Mouse (Mus musculus) ovary, postnatal 14 days (tissue): ENCODE results near the gene Gtf2ird1.
"Not testable (repeated sequence)": the region's sequence is repeated elsewhere in the genome, so short reads cannot be mapped to it uniquely, and the experiment has no call there.

ENCODE experiments used
- DNase-seq: peaks from one replicate; pipeline ENCODE4 v3.0.0; 2022; ENCODE audit warnings: low spot score

Gtf2ird1 gene

GRCm38 (mm10) chr5:134344076-134344475, 112.4 kb downstream of the Gtf2ird1 start:
- no peak for DNase-seq

DNA sequence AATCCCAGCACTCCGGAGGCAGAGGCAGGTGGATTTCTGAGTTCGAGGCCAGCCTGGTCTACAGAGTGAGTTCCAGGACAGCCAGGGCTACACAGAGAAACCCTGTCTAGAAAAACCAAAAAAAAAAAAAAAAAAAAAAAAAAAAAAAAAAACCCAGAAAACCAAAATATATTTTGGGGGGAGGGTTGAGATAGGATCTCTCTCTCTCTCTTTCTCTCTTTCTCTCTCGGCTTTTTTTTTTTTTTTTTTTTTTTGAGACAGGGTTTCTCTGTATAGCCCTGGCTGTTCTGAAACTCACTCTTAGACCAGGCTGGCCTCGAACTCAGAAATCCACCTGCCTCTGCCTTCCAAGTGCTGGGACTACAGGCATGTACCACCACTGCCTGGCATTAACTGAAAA, 113.0 kb downstream of the Gtf2ird1 start:
- not testable (repeated sequence) for DNase-seq

GRCm38 (mm10) chr5:134342503-134343205, 113.9 kb downstream of the Gtf2ird1 start:
- DNase-seq, result no peak

DNA sequence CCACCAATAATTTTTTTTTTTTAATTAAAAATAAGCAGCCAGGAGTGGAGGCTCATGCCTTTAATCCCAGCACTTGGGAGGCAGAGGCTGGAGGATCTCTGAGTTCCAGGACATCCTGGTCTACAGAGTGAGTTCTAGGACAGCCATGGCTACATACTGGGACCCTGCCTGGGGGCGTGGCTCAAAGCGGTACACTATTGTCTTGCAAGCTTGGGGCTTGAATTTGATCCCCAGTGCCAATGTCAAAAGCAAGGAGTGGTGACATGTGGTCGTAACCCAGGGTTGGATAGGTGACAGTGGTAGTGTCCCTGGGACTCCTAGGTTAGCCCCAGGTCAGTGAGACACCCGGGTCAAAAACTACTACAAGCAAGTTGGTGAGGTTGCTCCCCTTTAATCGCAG, 114.8 kb downstream of the Gtf2ird1 start:
- no peak for DNase-seq

DNA sequence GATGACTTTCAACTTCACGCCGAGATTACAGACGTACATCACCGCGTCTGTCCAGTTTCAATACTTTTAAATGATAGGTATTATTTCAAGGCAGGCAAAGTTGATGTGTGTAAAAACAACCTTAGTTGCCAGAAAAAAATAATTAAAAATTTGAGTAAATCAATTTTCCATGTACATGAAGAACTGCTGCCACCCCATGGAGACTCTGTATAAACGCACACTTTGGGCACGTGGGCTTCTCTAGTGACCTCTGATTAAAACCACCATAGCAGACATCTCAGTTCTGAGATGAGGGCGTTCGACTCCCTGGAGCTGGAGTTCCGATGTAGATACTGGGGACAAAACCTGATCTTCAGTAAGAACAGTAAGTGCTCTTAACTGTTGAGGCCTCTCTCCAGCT, 115.2 kb downstream of the Gtf2ird1 start:
- DNase-seq, result no peak

DNA sequence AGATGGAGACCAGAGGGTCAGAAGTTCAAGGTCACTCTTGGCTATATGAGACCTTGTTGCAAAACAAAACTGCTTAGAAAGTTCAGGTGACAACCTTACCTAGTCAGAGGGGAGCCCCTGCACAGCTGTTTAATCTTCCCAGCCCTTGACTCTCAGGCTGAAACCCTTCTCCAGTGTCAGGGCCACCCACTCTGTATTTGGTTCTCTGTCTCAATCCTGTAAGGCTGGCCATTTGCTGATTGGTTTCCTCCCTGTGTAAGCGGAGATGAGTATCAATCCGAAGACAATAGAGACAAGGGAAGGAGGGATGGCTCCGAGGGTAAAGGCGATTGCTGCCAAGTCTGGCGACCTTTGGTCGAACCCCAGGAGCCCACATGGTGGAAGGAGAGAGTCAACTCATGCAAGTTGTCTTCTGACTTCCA, 116.4 kb downstream of the Gtf2ird1 start:
- DNase-seq, result no peak

DNA sequence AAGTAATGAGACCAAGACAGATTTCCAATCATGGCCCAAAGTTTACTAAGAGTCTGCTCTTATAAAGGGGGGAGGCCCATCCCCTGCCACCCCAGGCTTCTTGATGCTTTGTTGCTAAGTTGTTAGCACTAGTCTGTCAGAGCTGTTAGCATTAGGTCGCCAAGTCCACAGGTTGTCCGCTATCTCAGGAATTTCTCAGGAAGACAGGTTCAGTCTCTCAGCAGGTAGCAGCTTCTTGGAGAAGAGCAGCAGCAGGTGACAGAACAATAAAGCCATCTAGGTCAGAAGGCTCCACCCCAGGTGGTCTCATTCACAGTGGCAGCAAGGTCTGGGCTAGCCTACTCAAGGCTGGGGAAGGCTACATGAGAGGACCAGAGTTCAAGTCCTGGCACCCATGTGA, 119.5 kb downstream of the Gtf2ird1 start:
- not testable (repeated sequence) for DNase-seq

- DNase-seq, result no peak
Observed at GRCm38 (mm10) chr5:134332743-134333142, 123.8 kb downstream of the Gtf2ird1 start.

DNA sequence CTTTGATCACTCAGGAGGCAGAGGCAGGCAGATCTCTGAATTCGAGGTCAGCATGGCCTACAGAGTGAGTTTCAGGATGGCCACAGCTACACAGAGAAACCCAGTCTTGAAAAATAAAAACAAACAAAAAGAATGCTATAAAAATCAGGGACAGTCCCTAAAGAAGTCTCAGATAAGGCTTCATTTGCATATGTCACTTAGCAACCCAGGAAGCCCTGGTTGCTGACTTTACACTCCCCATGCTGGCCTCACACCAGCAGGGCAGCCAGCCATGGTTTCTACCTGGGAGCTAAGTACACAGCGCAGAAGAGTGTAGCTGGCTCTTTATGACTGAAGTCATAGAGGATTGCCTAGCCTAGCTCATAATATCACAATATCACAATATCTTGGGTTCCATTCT, 126.4 kb downstream of the Gtf2ird1 start:
- DNase-seq, result no peak

- no peak for DNase-seq
Observed at GRCm38 (mm10) chr5:134329311-134329710, 127.2 kb downstream of the Gtf2ird1 start.

DNA sequence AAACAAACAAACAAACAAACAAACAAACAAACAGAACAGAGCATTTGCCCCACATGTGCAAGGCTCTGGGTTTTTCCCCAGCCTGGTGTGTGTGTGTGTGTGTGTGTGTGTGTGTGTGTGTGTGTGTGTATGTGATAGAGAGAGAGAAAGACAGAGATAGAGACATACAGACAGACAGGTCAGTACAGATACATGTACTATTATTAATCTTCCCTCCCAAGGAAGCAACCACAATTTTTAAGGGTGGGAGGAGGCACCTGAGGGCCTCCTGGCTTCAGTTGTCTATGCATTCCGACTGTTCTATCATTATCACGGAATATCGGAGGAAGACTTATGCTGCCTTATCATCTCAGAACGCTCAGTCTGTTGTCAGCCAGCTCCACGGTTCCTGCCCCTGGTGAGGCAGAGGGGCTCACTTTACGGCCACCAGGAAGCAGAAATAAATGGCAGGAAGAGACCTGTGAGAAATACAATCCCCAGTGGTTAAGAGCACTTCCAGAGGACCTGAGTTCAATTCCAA, 128.0 kb downstream of the Gtf2ird1 start:
- DNase-seq, result no peak

DNA sequence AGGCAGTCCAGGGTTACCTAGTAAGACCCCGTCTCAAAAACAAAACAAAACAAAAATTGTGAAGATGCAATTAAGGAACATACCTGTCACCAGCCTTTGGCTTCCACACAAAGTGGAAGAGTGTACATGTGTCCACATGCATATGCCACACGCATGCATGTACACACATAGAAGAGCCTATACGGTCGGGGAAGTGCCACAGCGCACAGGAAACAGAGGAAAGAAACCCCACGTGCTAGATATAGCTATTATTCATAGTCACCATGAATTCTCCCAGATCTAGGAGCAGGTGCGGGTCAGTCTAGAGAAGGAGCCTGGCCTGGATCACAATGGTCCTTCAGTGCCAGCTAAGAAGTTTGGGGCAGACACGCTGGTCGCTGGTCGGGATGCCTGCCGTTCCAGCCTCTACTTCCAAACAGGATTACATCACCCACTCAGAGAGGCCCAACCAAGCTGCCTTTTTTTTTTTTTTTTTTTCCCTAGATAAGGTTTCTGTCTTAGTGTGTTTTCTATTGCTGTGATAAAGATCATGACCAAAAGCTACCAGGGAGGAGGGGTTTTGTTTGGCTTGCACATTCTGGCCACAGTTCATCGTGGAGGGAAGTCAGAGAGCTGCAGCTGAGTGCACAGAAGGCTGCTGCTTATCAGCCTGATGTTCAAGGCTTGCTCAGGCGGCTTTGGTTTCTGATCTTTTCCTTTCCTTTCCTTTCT, 130.5 kb downstream of the Gtf2ird1 start:
- no peak for DNase-seq

DNA sequence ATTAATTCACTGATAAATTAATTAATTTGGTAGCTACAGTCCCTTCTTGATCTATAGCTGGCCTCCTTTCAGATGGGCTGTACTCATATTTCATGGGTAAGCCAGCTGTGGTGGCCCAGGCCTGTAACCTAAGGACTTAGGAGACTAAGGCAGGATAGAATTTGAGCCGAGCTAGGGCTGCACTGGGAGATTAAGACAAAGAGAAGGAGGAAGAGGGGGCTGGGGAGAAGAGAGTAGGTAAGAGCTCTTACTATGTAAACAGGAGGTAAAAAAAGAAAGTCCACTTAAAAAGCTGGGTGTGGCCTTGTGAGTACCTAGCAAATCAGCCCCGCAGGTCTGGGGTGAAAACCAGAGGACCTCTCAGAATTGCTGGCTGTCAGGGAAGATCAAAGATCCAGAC, 132.6 kb downstream of the Gtf2ird1 start:
- no peak for DNase-seq

DNA sequence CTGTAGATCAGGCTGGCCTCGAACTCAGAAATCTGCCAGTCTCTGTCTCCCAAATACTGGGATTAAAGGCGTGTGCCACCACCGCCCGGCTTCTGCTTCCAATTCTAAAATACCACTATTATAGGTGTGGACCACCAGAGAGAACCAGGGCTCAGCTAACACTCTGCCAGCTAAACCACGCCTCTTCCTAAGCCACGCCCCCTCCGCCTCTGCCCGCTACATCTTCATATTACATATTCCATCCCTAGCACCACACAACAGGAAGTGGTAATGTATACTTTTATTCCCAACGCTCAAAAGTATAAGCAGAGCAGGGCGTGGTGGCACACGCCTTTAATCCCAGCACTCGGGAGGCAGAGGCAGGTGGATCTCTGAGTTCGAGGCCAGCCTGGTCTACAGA, 133.2 kb downstream of the Gtf2ird1 start:
- no peak for DNase-seq

DNA sequence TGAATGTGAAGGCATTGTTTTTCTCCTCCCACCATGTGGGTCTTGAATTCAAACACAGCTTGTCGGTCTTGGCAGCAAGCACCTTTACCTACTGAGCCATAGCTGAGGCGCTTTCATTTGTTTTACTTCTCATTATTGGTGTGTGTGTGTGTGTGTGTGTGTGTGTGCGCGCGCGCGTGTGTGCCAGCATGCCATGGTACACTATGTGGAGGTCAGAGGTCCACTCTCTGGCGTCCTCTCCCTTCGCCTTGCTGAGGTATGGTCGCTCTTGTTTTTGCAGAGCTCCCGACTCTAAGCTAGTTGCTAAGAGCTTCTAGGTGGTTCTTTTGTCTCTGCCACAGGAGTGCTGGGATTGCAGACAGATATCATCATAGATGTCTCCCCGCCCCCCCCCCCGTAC, 134.2 kb downstream of the Gtf2ird1 start:
- DNase-seq, result no peak

GRCm38 (mm10) chr5:134321699-134322098, 134.8 kb downstream of the Gtf2ird1 start:
- DNase-seq, result no peak

GRCm38 (mm10) chr5:134318903-134319302, 137.6 kb downstream of the Gtf2ird1 start:
- DNase-seq, result no peak

DNA sequence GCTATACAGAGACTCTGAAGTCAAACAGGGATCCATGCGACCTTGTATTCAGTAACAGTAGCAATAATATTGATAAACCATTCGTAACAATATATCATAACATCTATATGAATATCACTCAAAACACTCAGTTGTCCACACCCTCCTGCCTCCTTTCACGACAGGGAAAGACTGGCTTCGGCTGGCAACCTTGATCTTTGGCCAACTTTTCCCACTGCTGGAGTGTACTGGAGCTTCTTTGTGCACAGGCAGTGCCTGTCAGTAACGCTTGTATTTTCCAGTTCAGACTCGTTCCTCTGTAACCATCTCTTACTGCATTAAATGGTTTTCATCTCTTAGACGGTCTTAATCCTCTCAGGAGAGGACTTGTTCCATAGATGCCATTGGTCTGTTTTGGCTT, 139.8 kb downstream of the Gtf2ird1 start:
- no peak for DNase-seq

GRCm38 (mm10) chr5:134315623-134316350, 140.7 kb downstream of the Gtf2ird1 start:
- peak; percentile 56 for DNase-seq

DNA sequence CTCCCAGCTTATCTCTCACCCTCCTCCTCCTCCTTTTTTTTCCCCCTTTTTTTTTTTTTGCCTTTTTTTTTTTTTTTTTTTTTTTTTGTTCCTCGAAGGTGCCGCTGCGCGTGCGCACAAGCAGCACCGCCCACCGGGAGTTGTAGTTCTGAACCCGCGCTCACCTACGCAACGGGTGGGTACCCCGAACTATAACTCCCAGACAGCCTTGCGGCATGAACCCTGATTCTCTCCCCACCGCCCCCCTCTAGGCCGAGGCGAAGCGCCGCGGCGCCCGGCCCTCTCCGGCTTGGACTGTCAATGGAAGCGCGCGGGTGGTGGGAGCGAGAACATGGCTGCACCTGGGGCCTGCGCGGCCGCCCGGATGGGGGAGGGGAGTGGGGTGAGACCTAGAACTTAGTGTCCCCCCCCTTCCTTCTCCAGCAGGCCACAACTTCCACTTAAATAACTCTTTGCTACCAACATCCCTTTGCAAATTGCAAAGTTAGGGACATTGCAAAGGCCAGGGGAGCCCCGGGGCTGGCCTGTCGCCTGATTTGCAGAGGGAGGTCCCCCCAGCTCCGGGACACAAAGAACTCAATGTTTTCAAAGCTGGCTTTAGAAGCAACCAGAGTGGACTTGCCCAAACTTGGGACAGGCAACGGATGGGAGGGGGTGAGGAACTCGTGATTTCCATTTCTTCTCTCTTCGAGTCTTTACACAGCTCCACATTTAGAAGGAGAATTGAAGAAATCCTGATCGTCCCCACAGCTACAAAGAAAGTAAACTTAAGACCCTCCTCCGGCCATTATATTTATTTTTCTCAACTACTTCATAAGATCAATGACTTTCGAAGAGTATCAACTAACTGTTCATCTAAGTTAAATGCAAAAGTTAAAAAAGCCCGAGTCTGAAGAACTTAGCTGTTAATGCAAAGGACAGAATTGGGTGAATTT, 141.6 kb downstream of the Gtf2ird1 start, which contains the start of gene Gtf2i:
Gtf2i (minus strand) TSS at position 73 of the 935 bp plus-strand sequence.
- peak; percentile 87 for DNase-seq

DNA sequence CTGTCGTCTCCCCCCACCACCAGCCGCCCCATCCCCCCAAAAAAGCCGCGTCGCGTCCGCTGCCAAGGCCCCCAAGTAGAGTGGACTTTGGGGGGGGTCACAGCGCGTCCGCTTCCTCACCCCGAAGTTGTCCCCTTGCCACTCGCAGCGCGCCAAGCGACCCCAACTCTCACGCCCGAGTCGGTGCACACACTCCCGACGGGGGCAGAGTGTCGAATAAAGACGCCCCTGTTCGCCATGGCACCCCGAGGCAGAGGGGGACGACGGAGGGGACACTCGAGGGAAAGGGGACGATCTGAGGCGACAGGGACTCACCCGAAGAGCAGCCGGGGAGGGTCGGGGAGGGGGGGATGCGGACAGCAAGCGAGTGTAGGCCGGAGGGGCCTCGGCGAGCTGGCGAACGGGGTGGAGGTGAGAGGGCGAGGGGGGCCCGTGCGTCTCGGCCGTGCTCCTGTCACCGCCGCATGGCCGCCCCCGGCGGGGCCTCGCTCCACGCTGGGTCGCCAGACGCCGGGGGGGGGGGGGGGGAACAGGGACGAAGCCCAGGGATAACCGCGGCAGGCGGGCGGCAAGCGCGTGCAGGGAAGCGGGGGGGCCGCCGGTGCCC, 142.3 kb downstream of the Gtf2ird1 start:
- no peak for DNase-seq
